Mouse (Mus musculus) spleen, adult 2 months (tissue): ENCODE results near the gene Psenen.

Source experiments
- CTCF ChIP-seq: fragments of 200-500 bp; IDR thresholded peaks from 2 replicates; pipeline ENCODE4 v1.5.1; 2011; ENCODE audit warnings: mild to moderate bottlenecking, inconsistent platforms; ENCODE audit not compliant: insufficient read depth, insufficient read length, insufficient replicate concordance; ENCODE audit errors: extremely low read depth
- POLR2A ChIP-seq: fragments of 200-500 bp; IDR thresholded peaks from 2 replicates; pipeline ENCODE4 v1.6.1; 2011; ENCODE audit warnings: low read depth, low read length, inconsistent platforms

GRCm38 (mm10) chr7:30563906-30564280, 466 bp upstream of the Psenen start:
- TF ChIP-seq CTCF, result no peak
- no peak; the same call in 1 of the 2 replicates for TF ChIP-seq POLR2A
